Mouse (Mus musculus) embryonic facial prominence, embryonic 13.5 days (tissue): ENCODE data around the gene Egr4. TPM values are rescaled to one million over a fixed set of nuclear protein-coding genes. Genes with fewer than 3 reads are reported as not detected.

Source experiments
- ATAC-seq: fragments of 200-750 bp; cut with Nextera tagmentation; 2 replicates; pipeline ENCODE4 v1.8.0; 2017; ENCODE audit warnings: low read depth; ENCODE audit not compliant: insufficient number of reproducible peaks, insufficient read depth, low FRiP score, low TSS enrichment
- H3K27ac ChIP-seq: fragments of 300-500 bp; sonication (generic); 2 replicates; pipeline ENCODE4 v1.5.1; 2015; ENCODE audit warnings: moderate library complexity, mild to moderate bottlenecking, inconsistent platforms
- H3K27me3 ChIP-seq: fragments of 300-500 bp; sonication (generic); 2 replicates; pipeline ENCODE4 v1.6.1; 2015; ENCODE audit warnings: mild to moderate bottlenecking, inconsistent platforms
- H3K36me3 ChIP-seq: fragments of 300-500 bp; sonication (generic); 2 replicates; pipeline ENCODE4 v1.6.1; 2015; ENCODE audit warnings: mild to moderate bottlenecking, inconsistent platforms
- H3K4me1 ChIP-seq: fragments of 300-500 bp; sonication (generic); 2 replicates; pipeline ENCODE4 v1.6.1; 2015; ENCODE audit warnings: inconsistent platforms
- H3K4me2 ChIP-seq: fragments of 300-500 bp; sonication (generic); 2 replicates; pipeline ENCODE4 v1.6.1; 2015; ENCODE audit warnings: moderate library complexity, mild to moderate bottlenecking, inconsistent platforms
- H3K4me3 ChIP-seq: fragments of 300-500 bp; sonication (generic); 2 replicates; pipeline ENCODE4 v1.5.1; 2015; ENCODE audit warnings: mild to moderate bottlenecking, inconsistent platforms
- H3K9ac ChIP-seq: fragments of 300-500 bp; sonication (generic); 2 replicates; pipeline ENCODE4 v1.6.1; 2015; ENCODE audit warnings: mild to moderate bottlenecking, inconsistent platforms
- H3K9me3 ChIP-seq: fragments of 300-500 bp; sonication (generic); 2 replicates; pipeline ENCODE4 v1.6.1; 2016; ENCODE audit warnings: inconsistent platforms
- WGBS: fragments of 180-500 bp; shearing (Covaris S2); methylation state at CpG from one replicate; pipeline ENCODE4 v1.1.7; 2015; ENCODE audit warnings: mixed read lengths; 5-methylcytosine and 5-hydroxymethylcytosine counted together
- polyA plus RNA-seq: library from polyadenylated mRNA; unstranded; fragments of >200 nt; fragmentation: Nextera tagmentation; extraction: Ambion mirVana; gene quantifications from 2 replicates; pipeline ENCODE4 v1.2.1, GENCODE M21; 2015

The Egr4 gene
- polyA plus RNA-seq, 1 experiment from 2014 or later: not detected

DNA sequence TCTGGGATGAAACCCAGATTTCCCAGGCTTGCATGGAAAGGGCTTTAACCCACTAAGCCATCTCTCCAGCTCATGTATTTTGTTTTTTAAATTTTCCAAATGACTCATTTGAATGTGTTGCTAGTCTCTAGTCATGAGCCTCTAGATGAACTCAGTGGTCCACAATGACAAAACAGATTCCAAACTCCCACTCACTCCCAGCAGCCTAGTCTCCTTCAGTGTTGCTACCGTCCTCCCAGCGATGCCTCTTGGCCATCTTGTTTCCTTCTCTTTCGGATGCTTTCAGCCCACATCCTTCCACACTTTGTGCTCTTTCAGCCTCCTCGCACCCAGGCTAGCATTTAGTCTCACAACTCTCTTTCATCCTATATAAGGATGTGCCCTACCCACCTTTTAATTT is 23.1 kb downstream of the Egr4 start:
- no peaks in the 10 kb centered on the region for H3K4me1 ChIP-seq
- 86% methylated on average over 4 of the region's 4 CpGs for WGBS
- peaks cover 19% of the 10 kb centered on the region for H3K27me3 ChIP-seq
- no peak overlapping the region for H3K27ac ChIP-seq
- no peak overlapping the region for H3K9ac ChIP-seq
- H3K36me3 ChIP-seq: no peaks in the 10 kb centered on the region
- H3K4me2 ChIP-seq: no peak overlapping the region
- H3K9me3 ChIP-seq: no peaks in the 10 kb centered on the region
- no peak overlapping the region for H3K4me3 ChIP-seq
- no peak for ATAC-seq

DNA sequence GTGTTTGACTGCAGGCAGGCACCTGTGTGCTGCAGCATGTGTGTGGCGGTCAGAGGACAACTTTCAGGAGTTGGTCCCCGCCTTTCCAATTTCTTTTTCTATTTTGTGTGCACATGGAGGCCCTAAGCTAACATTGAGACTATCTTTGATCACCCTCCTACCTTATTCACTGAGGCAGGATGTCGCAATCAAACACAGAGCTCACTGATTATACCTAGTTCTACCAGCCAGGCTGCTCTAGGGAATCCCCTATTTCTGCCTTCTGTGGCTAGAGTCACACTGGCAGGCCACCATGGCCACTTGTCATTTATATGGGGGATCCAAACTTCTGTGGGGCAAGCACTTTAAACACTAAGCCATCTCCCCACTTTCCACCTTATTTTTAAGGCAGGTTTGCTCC is 23.7 kb downstream of the Egr4 start:
- H3K27me3 ChIP-seq: peaks cover 24% of the 10 kb centered on the region
- H3K9me3 ChIP-seq: no peaks in the 10 kb centered on the region
- 80% methylated on average over 3 of the region's 3 CpGs for WGBS
- no peak overlapping the region for H3K27ac ChIP-seq
- H3K36me3 ChIP-seq: no peaks in the 10 kb centered on the region
- no peak overlapping the region for H3K4me3 ChIP-seq
- peaks cover 3% of the 10 kb centered on the region for H3K4me1 ChIP-seq
- H3K9ac ChIP-seq: no peak overlapping the region
- ATAC-seq: no peak
- H3K4me2 ChIP-seq: no peak overlapping the region

DNA sequence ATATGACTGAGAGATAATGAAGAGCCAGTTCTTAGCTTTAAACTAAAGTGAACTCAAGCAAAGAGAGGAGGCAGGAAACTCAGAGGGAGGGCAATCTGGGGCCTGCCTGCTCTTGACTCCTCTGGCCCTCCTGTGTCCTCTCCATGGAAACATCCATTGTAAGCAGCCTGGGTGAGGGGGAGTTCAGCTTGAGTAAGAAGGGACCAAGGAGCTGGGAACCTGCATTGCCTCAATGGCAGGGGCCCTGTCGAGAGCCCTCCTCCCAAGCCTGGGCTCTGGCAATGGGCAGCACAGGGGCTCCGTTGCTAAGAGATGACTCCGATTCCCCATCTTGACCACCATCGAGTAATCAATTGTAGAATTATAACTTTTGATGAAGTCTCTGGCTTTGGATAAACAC is 24.9 kb downstream of the Egr4 start:
- Histone ChIP-seq H3K36me3 (no peaks in the 10 kb centered on the region), H3K9ac (no peak overlapping the region), H3K4me1 (peaks cover 15% of the 10 kb centered on the region), H3K4me2 (no peak overlapping the region), H3K9me3 (no peaks in the 10 kb centered on the region), H3K27ac (no peak overlapping the region), H3K27me3 (peaks cover 36% of the 10 kb centered on the region), H3K4me3 (no peak overlapping the region)
- WGBS: 58% methylated on average over 4 of the region's 4 CpGs
- ATAC-seq: no peak

DNA sequence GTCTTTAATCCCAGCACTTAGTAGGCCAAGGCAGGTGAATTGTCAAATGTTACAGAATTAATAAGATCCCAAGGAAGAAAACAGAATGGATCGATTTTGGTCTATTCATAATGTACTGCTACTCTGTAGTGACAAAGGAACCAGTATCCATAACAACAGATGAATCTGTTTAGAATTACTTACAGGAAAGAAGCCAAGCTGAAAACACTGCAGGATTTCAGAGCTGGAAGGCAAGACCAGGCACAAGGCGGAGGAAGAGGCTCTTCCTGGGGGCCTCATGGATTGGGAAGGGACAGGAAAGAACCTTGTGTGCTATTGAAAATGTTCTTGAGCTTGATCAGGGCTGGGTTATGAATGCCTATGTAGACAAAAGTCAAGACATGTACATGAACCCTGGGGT is 27.7 kb downstream of the Egr4 start:
- 47% methylated on average over 2 of the region's 2 CpGs for WGBS

DNA sequence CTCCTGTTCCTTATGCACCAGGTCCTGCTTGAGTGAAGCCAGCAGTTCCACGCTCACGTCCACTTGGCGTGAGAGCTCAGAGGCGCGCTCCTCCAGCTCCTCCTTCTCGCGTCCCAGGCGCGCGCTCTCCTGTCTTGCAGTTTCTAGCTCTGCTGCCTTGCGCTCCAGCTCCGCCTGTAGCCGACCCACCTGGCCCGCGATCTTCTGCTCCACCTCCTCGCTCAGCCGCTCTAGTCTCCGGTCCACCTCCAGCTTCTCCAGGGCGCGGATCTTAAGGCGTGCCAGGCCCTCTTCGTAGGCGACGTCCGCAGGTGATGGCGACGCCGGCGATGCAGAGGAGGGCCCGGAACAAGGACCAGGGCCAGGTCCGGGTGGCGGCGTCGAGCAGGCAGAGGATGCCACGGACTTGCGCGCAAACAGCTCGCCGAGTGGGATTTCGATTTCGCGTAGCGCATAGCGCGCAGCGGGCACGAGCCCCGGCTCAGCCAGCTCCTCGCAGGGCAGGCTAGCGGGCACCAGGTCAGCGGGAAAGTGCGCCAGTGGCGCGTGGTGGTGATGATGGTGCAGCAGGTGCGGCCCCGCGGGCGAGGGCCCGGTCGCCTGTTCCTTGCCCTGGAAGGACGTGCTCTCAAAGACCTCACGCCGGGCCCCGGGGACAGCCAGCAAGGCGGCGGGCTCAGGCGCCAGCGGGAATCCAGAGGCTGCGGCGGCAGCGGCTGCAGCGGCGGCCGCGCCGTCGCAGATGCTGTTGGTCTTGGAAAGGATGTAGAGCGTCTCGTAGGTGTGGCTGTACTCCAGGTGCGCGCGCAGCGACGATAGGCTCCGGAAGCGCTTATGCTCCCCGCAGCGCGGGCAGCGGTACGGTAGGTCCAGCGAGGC is 29.3 kb downstream of the Egr4 start:
- Histone ChIP-seq H3K4me2 (peak overlapping the region; percentile 64), H3K36me3 (no peaks in the 10 kb centered on the region), H3K9ac (peak overlapping the region; percentile 52; the same call in 1 of the 2 replicates), H3K4me1 (peaks cover 15% of the 10 kb centered on the region), H3K4me3 (peak overlapping the region; percentile 43), H3K27me3 (peaks cover 77% of the 10 kb centered on the region), H3K27ac (no peak overlapping the region), H3K9me3 (no peaks in the 10 kb centered on the region)
- ATAC-seq: no peak
- 3% methylated on average over 92 of the region's 92 CpGs for WGBS

More for the DNA sequence above, 27.7 kb downstream of the Egr4 start:
- peaks cover 61% of the 10 kb centered on the region for H3K27me3 ChIP-seq
- H3K9ac ChIP-seq: no peak overlapping the region
- H3K4me3 ChIP-seq: no peak overlapping the region
- ATAC-seq: no peak
- H3K4me1 ChIP-seq: peaks cover 15% of the 10 kb centered on the region
- no peaks in the 10 kb centered on the region for H3K36me3 ChIP-seq
- H3K9me3 ChIP-seq: no peaks in the 10 kb centered on the region
- H3K27ac ChIP-seq: no peak overlapping the region
- H3K4me2 ChIP-seq: no peak overlapping the region

DNA sequence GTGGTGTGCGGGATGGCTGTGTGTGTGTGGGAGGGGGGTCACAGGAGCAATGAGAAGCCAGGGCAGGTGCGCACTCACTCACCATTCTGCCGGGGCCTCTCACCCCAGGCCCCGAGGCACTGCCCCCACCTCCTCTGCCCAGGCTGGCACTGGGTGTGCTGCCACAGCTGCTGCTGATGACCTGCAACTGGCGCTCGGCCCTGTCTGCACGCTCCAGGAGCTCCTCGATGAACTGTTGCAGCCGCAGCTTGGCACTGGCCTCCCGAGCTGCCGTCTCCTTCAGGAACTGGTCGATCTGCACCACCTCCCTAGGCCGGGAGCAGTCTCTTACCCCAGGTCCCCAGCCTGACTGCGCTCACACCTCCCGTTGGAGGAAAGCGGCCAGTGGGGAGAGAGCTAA is 32.7 kb downstream of the Egr4 start:
- Histone ChIP-seq H3K36me3 (no peaks in the 10 kb centered on the region), H3K4me1 (peaks cover 17% of the 10 kb centered on the region), H3K4me3 (no peak overlapping the region), H3K27me3 (peaks cover 78% of the 10 kb centered on the region), H3K9me3 (no peaks in the 10 kb centered on the region), H3K9ac (no peak overlapping the region), H3K27ac (no peak overlapping the region), H3K4me2 (no peak overlapping the region)
- ATAC-seq: no peak
- 68% methylated on average over 16 of the region's 16 CpGs for WGBS

DNA sequence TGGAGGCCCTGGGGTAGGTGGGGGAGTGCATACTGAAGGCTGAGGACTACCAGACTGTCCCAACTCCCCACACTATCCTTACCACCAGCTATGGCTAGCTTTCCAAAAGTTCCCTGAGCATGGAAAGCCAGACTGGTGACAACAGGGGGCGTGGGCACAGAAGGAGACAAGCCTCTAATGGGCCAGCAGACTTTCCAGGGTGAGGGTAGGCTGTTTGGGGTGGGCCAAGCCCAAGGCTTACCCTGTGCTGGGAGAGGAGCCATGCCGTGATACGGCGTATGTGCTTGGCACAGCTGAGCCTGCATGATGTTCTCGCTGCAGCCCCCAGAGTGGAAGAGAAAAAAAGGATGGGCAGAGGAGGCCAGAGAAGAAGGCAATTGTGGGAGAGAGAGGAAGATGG is 33.4 kb downstream of the Egr4 start:
- WGBS: 81% methylated on average over 5 of the region's 5 CpGs
- Histone ChIP-seq H3K4me2 (no peak overlapping the region), H3K36me3 (no peaks in the 10 kb centered on the region), H3K27me3 (peaks cover 71% of the 10 kb centered on the region), H3K4me3 (no peak overlapping the region), H3K9me3 (no peaks in the 10 kb centered on the region), H3K27ac (no peak overlapping the region), H3K9ac (no peak overlapping the region), H3K4me1 (peaks cover 16% of the 10 kb centered on the region)
- ATAC-seq: no peak

DNA sequence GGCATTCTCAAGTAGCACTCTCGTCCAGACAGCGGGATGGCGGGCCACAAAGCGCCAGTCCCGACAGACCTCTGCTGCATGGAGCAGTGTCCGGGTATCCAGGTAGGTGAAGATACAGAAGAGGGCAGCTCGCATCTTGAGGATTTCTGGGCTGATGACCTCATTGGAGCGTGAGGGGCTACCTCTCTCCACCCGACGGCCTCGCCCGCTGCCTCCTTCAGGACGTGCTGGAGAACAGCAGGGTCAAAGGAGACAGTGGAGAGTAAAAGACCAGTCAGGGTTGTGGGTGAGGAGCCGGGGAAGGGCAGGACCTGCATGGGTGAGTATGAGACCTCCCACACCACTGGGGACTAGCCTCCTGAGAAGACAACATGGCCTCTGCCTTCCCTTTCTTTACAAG is 35.0 kb downstream of the Egr4 start:
- H3K27ac ChIP-seq: no peak overlapping the region
- WGBS: 44% methylated on average over 14 of the region's 14 CpGs
- ATAC-seq: no peak

DNA sequence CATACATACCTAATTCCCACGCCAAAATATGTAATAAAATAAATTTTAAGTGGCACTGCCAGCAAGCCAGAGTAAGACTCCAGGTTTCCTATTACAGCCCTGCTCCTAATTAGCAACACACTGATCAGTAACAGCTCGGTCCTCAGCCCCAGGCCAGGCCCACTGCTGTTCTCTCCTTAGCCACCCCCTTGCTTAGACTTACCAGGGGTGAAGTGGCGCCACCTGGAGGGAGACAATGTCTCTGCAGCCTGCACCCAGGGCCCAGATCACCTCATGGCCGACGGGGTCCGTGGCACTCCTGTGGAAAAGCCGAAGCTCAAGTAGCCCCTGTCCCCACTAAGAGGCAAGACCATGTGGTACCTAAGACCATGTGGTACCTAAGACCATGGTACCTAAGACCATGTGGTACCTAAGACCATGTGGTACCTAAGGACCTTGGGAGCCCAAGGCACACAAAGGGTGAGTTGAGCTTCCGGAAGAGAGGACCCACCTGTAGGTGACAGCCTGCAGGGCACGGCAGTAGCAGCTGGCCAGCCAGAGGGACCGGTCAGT is 35.9 kb downstream of the Egr4 start:
- Histone ChIP-seq H3K36me3 (no peaks in the 10 kb centered on the region), H3K9me3 (no peaks in the 10 kb centered on the region), H3K4me1 (0 out of 2 replicates have a peak, but pooled peaks cover 2% of the 10 kb centered on the region), H3K4me3 (no peak overlapping the region), H3K9ac (no peak overlapping the region), H3K4me2 (no peak overlapping the region), H3K27me3 (peaks cover 45% of the 10 kb centered on the region), H3K27ac (no peak overlapping the region)
- WGBS: 34% methylated on average over 10 of the region's 10 CpGs
- ATAC-seq: no peak

More for the DNA sequence above, 35.0 kb downstream of the Egr4 start:
- no peak overlapping the region for H3K9ac ChIP-seq
- H3K4me3 ChIP-seq: no peak overlapping the region
- no peaks in the 10 kb centered on the region for H3K9me3 ChIP-seq
- H3K4me1 ChIP-seq: 0 out of 2 replicates have a peak, but pooled peaks cover 2% of the 10 kb centered on the region
- no peak overlapping the region for H3K4me2 ChIP-seq
- peaks cover 55% of the 10 kb centered on the region for H3K27me3 ChIP-seq
- no peaks in the 10 kb centered on the region for H3K36me3 ChIP-seq

DNA sequence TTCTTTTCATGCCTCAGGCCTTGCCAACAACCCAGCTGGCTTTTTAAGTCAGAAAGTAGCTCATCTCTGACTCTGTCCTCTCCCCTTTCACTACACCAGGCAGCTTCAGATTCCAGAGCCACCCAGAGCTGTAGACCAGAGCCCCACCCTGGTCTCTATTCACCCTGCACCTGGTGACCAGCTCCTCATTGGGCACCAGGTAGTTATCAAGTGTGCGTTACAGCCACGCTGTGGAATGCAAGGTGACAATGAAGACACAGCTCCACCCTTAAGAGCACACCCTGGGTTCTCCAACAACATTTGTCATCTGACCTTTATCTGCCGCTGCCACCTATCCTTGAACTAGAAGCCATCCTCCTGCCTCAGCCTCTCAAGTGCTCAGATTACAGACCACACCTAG is 37.8 kb downstream of the Egr4 start:
- H3K9me3 ChIP-seq: no peaks in the 10 kb centered on the region
- H3K4me1 ChIP-seq: 0 out of 2 replicates have a peak, but pooled peaks cover 2% of the 10 kb centered on the region
- no peak overlapping the region for H3K27ac ChIP-seq
- H3K9ac ChIP-seq: no peak overlapping the region
- no peak for ATAC-seq
- H3K4me2 ChIP-seq: no peak overlapping the region
- H3K36me3 ChIP-seq: no peaks in the 10 kb centered on the region
- 90% methylated on average over 3 of the region's 3 CpGs for WGBS
- peaks cover 30% of the 10 kb centered on the region for H3K27me3 ChIP-seq
- no peak overlapping the region for H3K4me3 ChIP-seq

DNA sequence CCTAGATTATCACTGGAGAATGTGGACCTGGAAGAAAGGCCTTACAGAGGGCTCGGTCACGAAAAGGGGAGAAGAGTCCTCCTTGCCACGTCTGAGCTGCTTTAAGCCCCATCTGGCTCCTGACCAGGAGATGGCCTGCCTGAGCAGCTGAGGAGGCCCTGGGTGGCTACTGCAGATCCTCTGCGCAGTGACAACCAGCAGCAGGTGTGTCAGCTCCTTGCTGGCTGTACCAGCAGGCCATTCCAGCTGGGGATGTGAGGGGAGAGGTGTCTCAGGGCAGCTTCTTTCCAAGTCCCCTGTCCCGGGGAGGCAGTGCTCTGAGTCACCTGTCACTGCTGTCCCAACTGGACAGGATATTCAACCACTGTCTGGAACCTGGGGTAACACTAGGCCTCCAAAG is 40.8 kb downstream of the Egr4 start:
- peaks cover 26% of the 10 kb centered on the region for H3K36me3 ChIP-seq
- WGBS: 49% methylated on average over 5 of the region's 5 CpGs
- peaks cover 2% of the 10 kb centered on the region; the same call in 1 of the 2 replicates for H3K27me3 ChIP-seq
- H3K27ac ChIP-seq: no peak overlapping the region
- ATAC-seq: no peak
- H3K9me3 ChIP-seq: no peaks in the 10 kb centered on the region
- H3K4me3 ChIP-seq: no peak overlapping the region
- no peak overlapping the region; the same call in 1 of the 2 replicates for H3K9ac ChIP-seq
- no peak overlapping the region for H3K4me2 ChIP-seq
- 0 out of 2 replicates have a peak, but pooled peaks cover 2% of the 10 kb centered on the region for H3K4me1 ChIP-seq

DNA sequence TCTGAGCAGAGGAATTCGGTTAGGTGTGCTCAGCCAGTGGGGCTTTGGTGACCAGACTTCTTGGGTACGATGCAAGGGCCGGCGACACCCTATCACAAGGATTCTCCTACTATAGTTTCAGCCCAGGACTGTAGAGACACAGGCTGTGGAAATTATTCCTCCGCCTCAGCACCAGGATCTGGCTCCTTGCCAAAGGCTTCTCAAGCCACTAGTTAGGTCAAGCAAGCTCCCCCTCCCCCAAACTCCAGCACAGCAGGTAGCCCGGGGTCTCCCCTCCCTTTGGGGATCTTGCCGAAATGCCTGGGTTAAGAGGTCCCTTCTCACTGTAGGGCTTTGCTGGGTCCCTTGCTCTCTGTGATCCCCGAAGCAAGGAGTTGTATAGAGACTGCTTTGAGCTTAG is 41.4 kb downstream of the Egr4 start:
- WGBS: 55% methylated on average over 8 of the region's 8 CpGs

More for the DNA sequence above, 41.4 kb downstream of the Egr4 start:
- H3K27me3 ChIP-seq: no peaks in the 10 kb centered on the region
- H3K4me2 ChIP-seq: no peak overlapping the region
- no peak overlapping the region for H3K27ac ChIP-seq
- H3K36me3 ChIP-seq: peaks cover 31% of the 10 kb centered on the region
- no peak overlapping the region for H3K4me3 ChIP-seq
- ATAC-seq: no peak
- no peaks in the 10 kb centered on the region for H3K4me1 ChIP-seq
- no peak overlapping the region for H3K9ac ChIP-seq
- no peaks in the 10 kb centered on the region for H3K9me3 ChIP-seq
